Mouse (Mus musculus) right cerebral cortex, postnatal 10 days (tissue): Measurements from ENCODE around the gene Egfl7.
A peak's percentile ranks its signal among the peaks of the same experiment; 100 is the strongest.

Experiments used
- DNase-seq, 2 experiments: peaks; one replicate each; pipeline ENCODE4 v3.0.0; 2021; ENCODE audit warnings: low spot score in 2 of 2

Egfl7 gene

DNA sequence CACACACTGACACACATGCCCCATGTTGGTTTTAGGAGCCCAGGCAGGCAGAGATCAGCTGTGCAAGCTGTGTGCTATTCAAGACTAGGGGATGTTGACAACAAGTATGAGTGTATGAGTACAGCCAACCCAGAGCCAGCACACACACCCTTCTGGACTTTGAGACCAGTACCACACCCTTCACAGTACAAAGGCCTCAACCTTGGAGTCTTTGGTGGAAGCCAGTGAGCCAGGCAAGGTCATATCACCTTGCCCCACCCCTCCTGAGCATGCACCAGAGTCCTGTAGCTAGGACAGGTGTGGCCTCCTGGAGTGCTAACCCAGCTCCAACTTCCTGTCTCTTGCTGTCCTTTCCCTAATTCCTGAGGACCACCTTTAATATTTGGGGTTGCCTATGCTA lies 31.2 kb downstream of the Egfl7 start:
- no peak for DNase-seq

DNA sequence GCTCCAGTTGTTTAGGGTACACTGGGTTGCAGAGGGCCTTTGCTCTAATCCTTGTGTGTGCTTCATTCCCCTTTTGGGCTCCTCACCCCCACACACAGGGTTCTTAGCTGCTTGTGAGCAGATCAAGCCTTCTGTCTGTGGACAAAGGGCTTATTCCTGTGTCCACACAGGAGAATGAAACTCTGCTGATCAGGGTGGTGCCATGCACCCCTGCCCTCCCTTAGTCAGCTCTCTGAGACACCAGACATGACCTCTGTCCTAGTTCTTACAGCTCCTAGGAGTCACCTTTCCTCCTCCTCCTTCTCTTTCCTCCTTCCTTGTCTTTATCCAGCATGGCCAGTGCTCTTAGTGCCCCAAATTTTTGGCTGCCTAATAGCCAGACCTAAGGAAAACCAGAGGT lies 32.1 kb downstream of the Egfl7 start:
- no peak for DNase-seq

DNA sequence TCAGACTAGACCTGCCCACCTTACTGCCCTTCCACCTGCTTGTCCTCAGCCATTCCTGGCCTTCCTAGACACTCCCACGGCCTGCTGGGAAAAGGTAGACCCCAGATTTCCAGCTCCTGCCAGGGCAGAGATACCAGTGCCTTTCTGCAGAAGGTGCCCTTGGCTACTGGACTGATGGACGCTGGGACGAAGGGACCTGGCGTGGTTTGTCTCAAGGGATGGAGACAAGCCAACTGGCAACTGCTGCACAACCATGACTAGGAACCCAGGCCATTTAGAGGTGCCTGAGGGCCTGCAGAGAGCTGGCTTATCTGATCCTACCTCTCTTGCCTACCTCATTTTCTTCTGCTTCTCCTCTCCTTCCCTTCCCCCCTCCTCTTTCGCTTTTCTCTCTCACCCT lies 35.1 kb downstream of the Egfl7 start:
- DNase-seq, result no peak

GRCm38 (mm10) chr2:26615459-26616124 lies 35.8 kb downstream of the Egfl7 start:
- no peak for DNase-seq

GRCm38 (mm10) chr2:26617331-26617730 lies 37.5 kb downstream of the Egfl7 start:
- no peak for DNase-seq

DNA sequence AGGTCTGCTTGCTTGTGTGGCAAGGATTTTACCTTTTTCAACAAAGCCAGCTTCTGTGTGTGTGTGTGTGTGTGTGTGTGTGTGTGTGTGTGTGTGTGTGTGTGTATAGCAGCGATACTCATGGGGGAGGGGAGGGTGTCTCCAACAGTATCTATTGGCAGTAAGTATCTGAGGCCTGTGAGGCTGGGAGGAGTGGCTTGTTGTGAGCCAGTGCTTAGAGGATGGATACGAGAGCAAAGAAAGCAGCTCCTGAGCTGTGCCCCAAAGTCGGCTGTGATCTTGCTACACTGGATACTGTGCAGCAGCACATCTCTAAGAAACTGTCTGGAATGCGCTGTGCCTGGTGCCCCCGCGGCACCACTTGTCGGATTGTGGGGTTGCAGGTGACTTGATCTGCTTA lies 38.1 kb downstream of the Egfl7 start:
- DNase-seq, result no peak

GRCm38 (mm10) chr2:26621246-26621645 lies 41.4 kb downstream of the Egfl7 start:
- no peak for DNase-seq

GRCm38 (mm10) chr2:26622984-26623383 lies 43.2 kb downstream of the Egfl7 start:
- DNase-seq, result no peak

- no peak for DNase-seq
These were observed 45.6 kb downstream of the Egfl7 start for GRCm38 (mm10) chr2:26625419-26625818.

DNA sequence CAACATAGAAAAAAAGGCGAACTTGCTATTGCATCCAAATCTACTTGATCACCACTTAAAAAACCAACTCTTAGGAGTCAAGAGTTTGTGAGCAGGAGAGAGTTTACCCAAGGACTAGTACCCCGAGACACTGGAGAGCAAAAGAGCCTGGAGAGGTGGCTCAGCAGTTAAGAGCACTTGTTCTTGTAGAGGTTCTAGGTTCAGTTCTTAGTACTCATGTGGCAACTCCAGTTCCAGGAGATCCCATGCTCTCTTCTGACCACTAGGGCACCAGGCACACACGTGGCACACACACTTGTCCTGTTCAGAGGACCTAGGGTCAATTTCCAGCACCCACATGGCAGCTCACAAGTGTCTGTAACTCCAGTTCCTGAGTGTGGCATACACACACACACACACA lies 46.3 kb downstream of the Egfl7 start:
- DNase-seq, result no peak

DNA sequence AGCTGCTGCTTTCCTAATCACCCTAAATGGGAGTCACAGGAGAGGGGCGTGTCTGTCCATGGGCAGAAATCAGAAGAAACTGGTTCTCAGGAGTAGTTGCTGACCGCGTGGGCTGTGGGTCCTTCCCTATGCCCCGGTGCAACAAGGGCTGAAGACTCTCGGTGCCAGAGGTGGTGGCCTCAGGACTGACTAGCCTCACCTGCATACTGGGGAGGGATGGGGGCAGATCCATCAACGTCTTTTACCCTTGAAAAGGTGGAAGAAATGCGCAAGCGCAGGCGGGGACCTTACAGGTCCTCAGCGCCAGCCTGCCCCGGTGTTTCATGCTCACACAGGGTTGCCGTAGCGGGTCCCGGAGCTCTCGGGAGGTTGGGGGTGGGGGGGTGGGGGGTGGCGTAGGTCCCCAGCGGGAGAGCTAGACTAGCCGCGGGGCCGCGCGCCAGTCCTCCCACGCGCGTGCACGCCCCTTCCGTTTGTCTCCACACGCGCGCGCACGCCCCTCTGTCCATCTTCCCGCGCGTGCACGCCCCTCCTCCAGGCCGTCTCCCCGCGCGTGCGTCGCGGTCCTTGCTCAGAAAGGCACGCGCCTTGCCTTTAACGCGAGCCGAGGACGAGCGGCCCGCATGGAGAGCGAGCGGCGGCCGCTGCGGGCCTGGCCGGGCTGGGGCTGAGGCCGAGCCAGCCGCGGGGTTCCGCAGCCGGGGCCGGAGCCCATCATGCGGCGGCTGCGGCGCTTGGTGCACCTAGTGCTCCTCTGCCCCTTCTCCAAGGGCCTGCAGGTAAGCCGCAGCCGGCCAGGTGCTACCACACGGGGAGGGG lies 48.3 kb downstream of the Egfl7 start, which contains the start of gene Fam69b:
Gene Fam69b (plus strand): TSS at position 537 of the 819 bp plus-strand sequence.
- peak; percentile 94 to 95 for DNase-seq

- DNase-seq, result peak in 1 of 2 experiments; percentile 49
These were observed 49.1 kb downstream of the Egfl7 start for GRCm38 (mm10) chr2:26628792-26629437.

GRCm38 (mm10) chr2:26632541-26633395 lies 53.0 kb downstream of the Egfl7 start:
- no peak for DNase-seq

DNA sequence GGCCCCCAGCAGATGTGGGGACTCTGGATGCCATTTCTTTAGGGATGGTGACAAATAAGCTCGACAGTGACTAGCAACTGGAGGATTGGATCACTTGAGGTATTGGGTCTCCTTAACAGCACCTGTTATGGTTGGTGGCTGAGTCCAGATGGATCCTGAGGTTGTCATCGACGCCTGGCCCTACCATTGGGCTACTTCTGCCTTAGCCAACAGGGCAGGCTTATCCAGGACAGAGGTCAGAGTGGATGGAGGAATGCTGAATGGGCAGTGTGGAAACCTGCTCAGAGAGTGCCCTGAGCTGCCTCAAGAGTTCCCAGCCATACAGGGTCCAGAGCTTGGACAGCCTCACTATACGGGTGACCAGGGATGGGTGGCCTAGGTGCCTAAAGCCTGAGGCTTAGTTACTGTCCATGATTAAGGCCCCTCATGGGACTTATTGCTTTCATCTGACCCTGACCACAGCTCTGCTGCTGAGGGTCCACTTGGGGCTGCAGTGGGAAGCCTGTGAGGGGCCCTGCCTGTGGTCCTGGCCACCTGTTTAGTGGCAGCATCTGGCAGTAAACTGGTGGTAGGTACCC lies 54.2 kb downstream of the Egfl7 start:
- no peak for DNase-seq

- DNase-seq, result no peak
These were observed 55.0 kb downstream of the Egfl7 start for GRCm38 (mm10) chr2:26634629-26635488.

DNA sequence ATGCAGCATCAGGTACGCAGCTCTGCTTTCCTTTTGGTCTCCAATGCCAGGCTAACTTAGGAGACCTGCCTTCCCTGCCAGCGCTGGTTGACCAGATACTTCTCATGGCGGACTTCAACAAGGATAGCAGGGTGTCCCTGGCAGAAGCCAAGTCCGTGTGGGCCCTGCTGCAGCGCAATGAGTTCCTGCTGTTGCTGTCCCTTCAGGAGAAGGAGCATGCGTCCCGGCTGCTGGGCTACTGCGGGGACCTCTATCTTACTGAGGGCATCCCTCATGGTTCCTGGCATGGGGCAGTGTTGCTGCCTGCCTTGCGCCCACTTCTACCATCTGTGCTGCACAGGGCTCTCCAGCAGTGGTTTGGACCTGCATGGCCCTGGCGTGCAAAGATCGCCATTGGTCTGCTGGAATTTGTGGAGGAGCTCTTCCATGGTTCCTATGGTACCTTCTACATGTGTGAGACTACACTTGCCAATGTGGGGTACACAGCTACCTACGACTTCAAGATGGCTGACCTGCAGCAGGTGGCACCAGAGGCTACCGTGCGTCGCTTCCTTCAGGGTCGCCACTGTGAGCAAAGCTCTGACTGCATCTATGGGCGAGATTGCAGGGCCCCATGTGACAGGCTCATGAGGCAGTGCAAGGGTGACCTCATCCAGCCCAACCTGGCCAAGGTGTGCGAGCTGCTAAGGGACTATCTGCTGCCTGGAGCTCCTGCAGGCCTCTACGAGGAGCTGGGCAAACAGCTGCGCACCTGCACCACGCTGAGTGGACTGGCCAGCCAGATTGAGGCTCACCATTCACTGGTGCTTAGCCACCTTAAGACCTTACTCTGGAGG lies 55.9 kb downstream of the Egfl7 start:
- DNase-seq, result no peak

- no peak for DNase-seq
These were observed 56.5 kb downstream of the Egfl7 start for GRCm38 (mm10) chr2:26636325-26636635.

- no peak for DNase-seq
These were observed 57.6 kb downstream of the Egfl7 start for GRCm38 (mm10) chr2:26637316-26637932.

DNA sequence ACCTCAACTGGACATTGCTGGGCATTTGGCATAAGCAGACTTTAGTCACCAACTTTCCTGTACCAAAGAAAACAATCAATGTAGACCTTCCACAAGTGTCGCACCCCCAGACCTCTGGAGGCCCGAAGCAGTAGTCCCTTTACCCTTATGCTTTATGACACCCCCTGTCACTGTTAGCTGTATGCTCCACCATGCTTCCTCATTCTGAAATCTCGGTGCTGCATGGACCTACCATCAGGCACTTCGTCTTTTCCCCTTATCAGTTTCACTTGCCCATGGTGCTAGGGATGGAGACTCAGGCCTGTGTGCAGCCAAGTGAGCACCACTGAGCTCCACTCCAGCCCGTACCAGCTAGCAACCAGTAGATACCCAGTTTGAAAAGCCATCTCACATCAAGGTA lies 58.2 kb downstream of the Egfl7 start:
- DNase-seq, result no peak
